Mouse (Mus musculus): ENCODE measurements at regions not wholly inside any gene's neighbourhood (a gene's known extent, or its start where the extent isn't known, plus 50 kb on each side); places are given as distances from the start of the nearest gene placed in this dataset.

GRCm38 (mm10) chr13:44132510-44132909 is 347.9 kb downstream of the Cd83 start:
- Histone ChIP-seq H3K4me2 (ENCODE audit: low read length) (no peak overlapping the region), H3K36me3 (ENCODE audit: control insufficient read depth, insufficient read depth, low read length) (no peaks in the 10 kb centered on the region), H3K9me3 (ENCODE audit: control insufficient read depth, low read length) (no peaks in the 10 kb centered on the region), H3K4me3 (ENCODE audit: low read length) (no peak overlapping the region), H3K4me1 (ENCODE audit: control insufficient read depth, insufficient read depth, low read depth, low read length) (no peaks in the 10 kb centered on the region), H3K27ac (ENCODE audit: low read depth, low read length) (no peak overlapping the region), H3K9ac (ENCODE audit: low read depth, low read length) (no peak overlapping the region), H3K27me3 (replicated peaks; ENCODE audit: control insufficient read depth, insufficient read depth, low read length) (no peaks in the 10 kb centered on the region)
- 88% methylated on average over 4 of the region's 4 CpGs for WGBS
- no peak for ATAC-seq

GRCm38 (mm10) chr13:44133436-44133835 is 348.9 kb downstream of the Cd83 start:
- H3K4me1 ChIP-seq (ENCODE audit: control insufficient read depth, insufficient read depth, low read depth, low read length), result no peaks in the 10 kb centered on the region
- no peak overlapping the region for H3K4me2 ChIP-seq (ENCODE audit: low read length)
- no peaks in the 10 kb centered on the region for H3K36me3 ChIP-seq (ENCODE audit: control insufficient read depth, insufficient read depth, low read length)
- H3K9ac ChIP-seq (ENCODE audit: low read depth, low read length), result no peak overlapping the region
- H3K27ac ChIP-seq (ENCODE audit: low read depth, low read length), result no peak overlapping the region
- no peak for ATAC-seq
- H3K9me3 ChIP-seq (ENCODE audit: control insufficient read depth, low read length), result no peaks in the 10 kb centered on the region
- H3K4me3 ChIP-seq (ENCODE audit: low read length), result no peak overlapping the region
- WGBS, result 35% methylated on average over 9 of the region's 9 CpGs
- H3K27me3 ChIP-seq (replicated peaks; ENCODE audit: control insufficient read depth, insufficient read depth, low read length), result no peaks in the 10 kb centered on the region

GRCm38 (mm10) chr13:44141181-44141580 is 356.6 kb downstream of the Cd83 start:
- Histone ChIP-seq H3K9me3 (ENCODE audit: control insufficient read depth, low read length) (no peaks in the 10 kb centered on the region), H3K9ac (ENCODE audit: low read depth, low read length) (no peak overlapping the region), H3K27me3 (replicated peaks; ENCODE audit: control insufficient read depth, insufficient read depth, low read length) (no peaks in the 10 kb centered on the region), H3K4me3 (ENCODE audit: low read length) (no peak overlapping the region), H3K36me3 (ENCODE audit: control insufficient read depth, insufficient read depth, low read length) (no peaks in the 10 kb centered on the region), H3K4me2 (ENCODE audit: low read length) (no peak overlapping the region), H3K27ac (ENCODE audit: low read depth, low read length) (no peak overlapping the region), H3K4me1 (ENCODE audit: control insufficient read depth, insufficient read depth, low read depth, low read length) (no peaks in the 10 kb centered on the region)
- WGBS, result 48% methylated on average over 5 of the region's 5 CpGs
- ATAC-seq, result no peak

- Histone ChIP-seq H3K9me3 (ENCODE audit: control insufficient read depth, low read length) (no peaks in the 10 kb centered on the region), H3K9ac (ENCODE audit: low read depth, low read length) (no peak overlapping the region), H3K27me3 (replicated peaks; ENCODE audit: control insufficient read depth, insufficient read depth, low read length) (no peaks in the 10 kb centered on the region), H3K4me1 (ENCODE audit: control insufficient read depth, insufficient read depth, low read depth, low read length) (no peaks in the 10 kb centered on the region), H3K27ac (ENCODE audit: low read depth, low read length) (no peak overlapping the region), H3K4me2 (ENCODE audit: low read length) (no peak overlapping the region), H3K4me3 (ENCODE audit: low read length) (no peak overlapping the region), H3K36me3 (ENCODE audit: control insufficient read depth, insufficient read depth, low read length) (no peaks in the 10 kb centered on the region)
- 93% methylated on average over 4 of the region's 4 CpGs for WGBS
- no peak for ATAC-seq
Observed at GRCm38 (mm10) chr13:44145441-44145840, 360.9 kb downstream of the Cd83 start.

GRCm38 (mm10) chr13:44147841-44148240 is 363.3 kb downstream of the Cd83 start:
- Histone ChIP-seq H3K36me3 (ENCODE audit: control insufficient read depth, insufficient read depth, low read length) (no peaks in the 10 kb centered on the region), H3K4me3 (ENCODE audit: low read length) (no peak overlapping the region), H3K4me2 (ENCODE audit: low read length) (no peak overlapping the region), H3K9ac (ENCODE audit: low read depth, low read length) (no peak overlapping the region), H3K27me3 (replicated peaks; ENCODE audit: control insufficient read depth, insufficient read depth, low read length) (no peaks in the 10 kb centered on the region), H3K9me3 (ENCODE audit: control insufficient read depth, low read length) (no peaks in the 10 kb centered on the region), H3K4me1 (ENCODE audit: control insufficient read depth, insufficient read depth, low read depth, low read length) (no peaks in the 10 kb centered on the region), H3K27ac (ENCODE audit: low read depth, low read length) (no peak overlapping the region)
- 85% methylated on average over 5 of the region's 5 CpGs for WGBS
- ATAC-seq, result no peak

GRCm38 (mm10) chr13:44149499-44149898 is 364.9 kb downstream of the Cd83 start:
- 92% methylated on average over 3 of the region's 3 CpGs for WGBS
- H3K9me3 ChIP-seq (ENCODE audit: control insufficient read depth, low read length), result no peaks in the 10 kb centered on the region; the same call in 1 of the 2 replicates
- no peak overlapping the region for H3K27ac ChIP-seq (ENCODE audit: low read depth, low read length)
- H3K36me3 ChIP-seq (ENCODE audit: control insufficient read depth, insufficient read depth, low read length), result no peaks in the 10 kb centered on the region
- H3K9ac ChIP-seq (ENCODE audit: low read depth, low read length), result no peak overlapping the region
- H3K4me1 ChIP-seq (ENCODE audit: control insufficient read depth, insufficient read depth, low read depth, low read length), result no peaks in the 10 kb centered on the region
- ATAC-seq, result no peak
- H3K4me2 ChIP-seq (ENCODE audit: low read length), result no peak overlapping the region
- H3K4me3 ChIP-seq (ENCODE audit: low read length), result no peak overlapping the region
- H3K27me3 ChIP-seq (replicated peaks; ENCODE audit: control insufficient read depth, insufficient read depth, low read length), result no peaks in the 10 kb centered on the region

GRCm38 (mm10) chr13:44151526-44151925 is 367.0 kb downstream of the Cd83 start:
- Histone ChIP-seq H3K9ac (ENCODE audit: low read depth, low read length) (no peak overlapping the region), H3K27ac (ENCODE audit: low read depth, low read length) (no peak overlapping the region), H3K27me3 (replicated peaks; ENCODE audit: control insufficient read depth, insufficient read depth, low read length) (no peaks in the 10 kb centered on the region), H3K4me3 (ENCODE audit: low read length) (no peak overlapping the region), H3K4me1 (ENCODE audit: control insufficient read depth, insufficient read depth, low read depth, low read length) (no peaks in the 10 kb centered on the region), H3K4me2 (ENCODE audit: low read length) (no peak overlapping the region), H3K36me3 (ENCODE audit: control insufficient read depth, insufficient read depth, low read length) (no peaks in the 10 kb centered on the region), H3K9me3 (ENCODE audit: control insufficient read depth, low read length) (no peaks in the 10 kb centered on the region; the same call in 1 of the 2 replicates)
- ATAC-seq, result no peak
- 80% methylated on average over 6 of the region's 6 CpGs for WGBS

- WGBS, result 56% methylated on average over 10 of the region's 10 CpGs
- Histone ChIP-seq H3K4me2 (ENCODE audit: low read length) (no peak overlapping the region), H3K4me1 (ENCODE audit: control insufficient read depth, insufficient read depth, low read depth, low read length) (no peaks in the 10 kb centered on the region), H3K27ac (ENCODE audit: low read depth, low read length) (no peak overlapping the region), H3K9ac (ENCODE audit: low read depth, low read length) (no peak overlapping the region), H3K9me3 (ENCODE audit: control insufficient read depth, low read length) (no peaks in the 10 kb centered on the region; the same call in 1 of the 2 replicates), H3K36me3 (ENCODE audit: control insufficient read depth, insufficient read depth, low read length) (no peaks in the 10 kb centered on the region), H3K27me3 (replicated peaks; ENCODE audit: control insufficient read depth, insufficient read depth, low read length) (no peaks in the 10 kb centered on the region), H3K4me3 (ENCODE audit: low read length) (no peak overlapping the region)
- peak; percentile 30; the same call in 1 of the 2 replicates for ATAC-seq
Observed at GRCm38 (mm10) chr13:44152806-44153613, 368.4 kb downstream of the Cd83 start.

- no peak overlapping the region for H3K4me3 ChIP-seq (ENCODE audit: low read length)
- no peak overlapping the region for H3K4me2 ChIP-seq (ENCODE audit: low read length)
- H3K9ac ChIP-seq (ENCODE audit: low read depth, low read length), result no peak overlapping the region
- no peaks in the 10 kb centered on the region; the same call in 1 of the 2 replicates for H3K9me3 ChIP-seq (ENCODE audit: control insufficient read depth, low read length)
- H3K27me3 ChIP-seq (replicated peaks; ENCODE audit: control insufficient read depth, insufficient read depth, low read length), result no peaks in the 10 kb centered on the region
- no peaks in the 10 kb centered on the region for H3K4me1 ChIP-seq (ENCODE audit: control insufficient read depth, insufficient read depth, low read depth, low read length)
- WGBS, result 94% methylated on average over 5 of the region's 5 CpGs
- no peak overlapping the region for H3K27ac ChIP-seq (ENCODE audit: low read depth, low read length)
- ATAC-seq, result no peak
- H3K36me3 ChIP-seq (ENCODE audit: control insufficient read depth, insufficient read depth, low read length), result no peaks in the 10 kb centered on the region
Observed at GRCm38 (mm10) chr13:44153784-44154183, 369.2 kb downstream of the Cd83 start.
